Mouse (Mus musculus) gastrocnemius, adult 18-20 months (tissue): ENCODE measurements around the gene Dnm1l. TPM values are rescaled to one million over a fixed set of nuclear protein-coding genes. Genes with fewer than 3 reads are reported as not detected.
"Not testable (repeated sequence)": the region's sequence is repeated elsewhere in the genome, so short reads cannot be mapped to it uniquely, and the experiment has no call there.

Experiments used
- DNase-seq: peaks from one replicate; pipeline ENCODE4 v3.0.0; 2021; ENCODE audit warnings: low spot score
- long read RNA-seq, 2 experiments: library from polyadenylated mRNA; stranded (forward); transcript quantifications; one replicate each; pipeline ENCODE4 v2.0.0; 2021
- total RNA-seq, 2 experiments: library from RNA; stranded (reverse); gene quantifications; 2 replicates each; pipeline ENCODE4 v1.2.3; 2021

The Dnm1l gene
- total RNA-seq: 10 to 100 TPM; 56.6 to 59.9 TPM
- long read RNA-seq, experiment 1, transcript Dnm1l-202 (19 exons, 3,966 nt): minor isoform, 11 of 81 reads
- long read RNA-seq, experiment 1, transcript Dnm1l-201 (18 exons, 3,951 nt): major isoform, 32 of 81 reads
- long read RNA-seq, experiment 1, partial matches to known transcripts: 7 of 81 reads
- long read RNA-seq, experiment 1, other reads (novel, unspliced or antisense): 28 of 81 reads
- long read RNA-seq, experiment 2, transcript Dnm1l-201 (18 exons, 3,951 nt): major isoform, 15 of 48 reads
- long read RNA-seq, experiment 2, transcript Dnm1l-202 (19 exons, 3,966 nt): minor isoform, 11 of 48 reads
- long read RNA-seq, experiment 2, partial matches to known transcripts: 2 of 48 reads
- long read RNA-seq, experiment 2, other reads (novel, unspliced or antisense): 19 of 48 reads

DNA sequence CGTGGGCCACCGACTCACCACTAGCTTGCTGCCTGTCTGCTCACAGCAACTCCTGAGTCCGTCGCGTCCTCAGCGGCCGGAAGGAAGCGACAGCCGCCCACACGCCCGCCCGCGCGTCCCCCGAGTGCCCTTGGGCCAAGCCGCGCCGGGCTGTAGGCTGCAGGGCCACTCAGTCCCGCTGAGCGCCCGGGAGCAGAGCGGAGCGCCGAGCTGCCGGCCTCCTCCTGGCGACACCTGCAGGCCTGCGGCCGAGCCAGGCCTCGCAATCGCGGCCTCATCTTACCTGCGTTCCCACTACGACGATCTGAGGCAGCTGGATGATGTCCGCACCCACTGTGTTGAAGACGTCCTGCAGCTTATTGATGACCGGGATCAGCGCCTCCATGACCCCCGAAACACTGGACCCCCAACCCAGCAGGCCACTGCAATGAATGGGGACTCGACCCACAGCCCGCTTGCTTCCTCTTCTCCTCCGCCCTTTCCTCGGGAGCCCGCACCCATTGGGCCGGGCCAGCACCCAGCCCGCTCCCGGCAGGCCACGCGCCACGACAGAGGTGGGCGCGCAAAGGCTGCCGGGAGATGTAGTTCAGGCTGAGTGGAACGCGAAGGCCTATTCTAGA is at the start of gene Dnm1l:
Gene Dnm1l (minus strand): TSS at position 479 of the 620 bp plus-strand sequence.
- DNase-seq: peak; percentile 91

DNA sequence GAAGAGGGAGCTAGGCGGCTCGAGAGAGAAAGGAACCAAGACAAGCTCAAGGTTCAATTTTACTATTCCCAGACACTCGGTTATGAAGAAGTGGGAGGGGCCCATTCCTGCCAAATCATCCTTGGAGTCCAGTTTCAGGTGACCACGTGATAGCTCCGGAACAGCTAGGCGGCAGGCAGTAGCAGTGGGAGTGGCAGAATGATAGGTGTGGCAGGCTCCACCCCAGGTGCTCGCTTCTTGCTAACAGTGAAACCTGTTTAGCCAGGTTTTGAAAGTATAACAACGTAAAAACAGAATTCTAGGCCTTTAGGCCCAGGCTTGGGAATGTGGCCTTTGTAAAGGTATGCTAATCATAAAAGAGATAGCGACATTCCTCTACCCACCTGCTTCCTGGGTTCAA is 8.5 kb upstream of the Dnm1l start:
- not testable (repeated sequence) for DNase-seq

DNA sequence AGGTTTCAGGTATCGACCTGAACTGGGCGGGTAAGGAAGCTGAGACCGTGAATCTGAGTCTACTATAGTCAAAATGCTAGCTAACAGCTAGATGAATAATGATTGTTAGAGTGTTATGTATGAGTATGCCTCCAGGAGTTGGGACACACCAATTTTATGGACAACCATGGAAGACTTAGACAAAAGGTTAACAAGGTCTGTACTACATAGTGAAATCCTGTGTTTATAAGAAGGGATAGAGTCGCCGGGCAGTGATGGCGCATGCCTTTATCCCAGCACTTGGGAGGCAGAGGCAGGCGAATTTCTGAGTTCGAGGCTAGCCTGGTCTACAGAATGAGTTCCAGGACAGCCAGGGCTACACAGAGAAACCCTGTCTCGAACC is 333 bp upstream of the Dnm1l start:
- DNase-seq: not testable (repeated sequence)

- no peak for DNase-seq
These were observed 851 bp downstream of the Dnm1l start for GRCm38 (mm10) chr16:16357908-16358307.

DNA sequence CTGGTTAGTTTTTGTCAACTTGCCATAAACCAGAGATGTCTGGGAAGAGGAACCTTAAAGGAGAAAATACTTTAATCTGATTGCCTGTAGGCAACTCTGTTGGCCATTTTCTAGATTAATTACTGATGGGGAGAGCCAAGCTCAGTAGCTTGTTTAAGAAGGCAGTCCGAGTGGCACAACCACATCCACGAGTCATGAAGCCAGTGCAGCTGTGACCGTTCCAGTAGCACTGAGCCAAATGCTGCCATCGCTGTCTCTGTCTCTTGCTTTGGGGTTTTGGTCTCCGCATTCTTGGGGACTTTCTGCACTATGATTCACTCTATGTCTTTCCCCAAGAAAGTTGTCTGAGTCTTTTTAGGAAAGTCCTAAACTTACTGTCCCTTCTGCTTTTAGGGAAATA is 12.3 kb downstream of the Dnm1l start:
- no peak for DNase-seq

- DNase-seq: no peak
These were observed 32.9 kb downstream of the Dnm1l start for GRCm38 (mm10) chr16:16325775-16326336.

GRCm38 (mm10) chr16:16311319-16311718 is 47.4 kb downstream of the Dnm1l start:
- no peak for DNase-seq

- no peak for DNase-seq
These were observed 54.9 kb downstream of the Dnm1l start for GRCm38 (mm10) chr16:16303888-16304287.

- DNase-seq: peak; percentile 7
These were observed 55.5 kb downstream of the Dnm1l start for GRCm38 (mm10) chr16:16303138-16303827.

GRCm38 (mm10) chr16:16302369-16303137 is 56.2 kb downstream of the Dnm1l start, which contains the start of gene Yars2:
Gene Yars2, plus strand, starts transcription at chr16:16302965.
- peak; percentile 90 for DNase-seq

DNA sequence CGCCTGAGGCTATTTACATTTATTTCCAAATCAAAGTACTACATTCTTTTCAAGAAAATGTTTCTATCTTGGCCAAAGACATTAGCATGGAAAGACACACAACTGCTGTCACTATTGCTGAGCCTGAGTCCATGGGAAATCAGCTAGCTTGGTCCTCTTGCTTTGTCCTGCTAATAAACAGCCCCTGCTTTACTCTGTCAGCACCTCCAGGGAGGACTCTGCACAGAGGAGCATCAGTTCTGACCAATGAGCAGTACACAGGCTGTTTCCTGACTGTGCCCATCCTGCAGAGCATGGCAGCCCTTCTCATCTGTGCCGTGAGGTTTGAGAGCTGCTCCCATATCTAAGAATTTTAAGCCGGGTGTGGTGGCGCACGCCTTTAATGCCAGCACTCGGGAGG is 85.0 kb downstream of the Dnm1l start:
- DNase-seq: no peak

GRCm38 (mm10) chr16:16272978-16273377 is 85.8 kb downstream of the Dnm1l start:
- DNase-seq: no peak

- no peak for DNase-seq
These were observed 96.3 kb downstream of the Dnm1l start for GRCm38 (mm10) chr16:16262436-16262835.

Other genes starting within 250 kb of the Dnm1l start
- gene Pkp2, start 145.6 kb downstream of the Dnm1l start, total RNA-seq: 1 to 10 TPM; 3.6 to 5.7 TPM
- 10 to 100 TPM; 19.8 to 20.2 TPM for gene Yars2, start 56.0 kb downstream of the Dnm1l start, total RNA-seq
- gene Fgd4, start 241.6 kb upstream of the Dnm1l start, total RNA-seq: 10 to 100 TPM; 19.9 to 22.7 TPM